Mouse (Mus musculus) hindbrain, embryonic 13.5 days (tissue): ENCODE data around the gene Gipr. TPM values are rescaled to one million over a fixed set of nuclear protein-coding genes. Genes with fewer than 3 reads are reported as not detected.

Source experiments
- ATAC-seq: fragments of 200-750 bp; cut with Nextera tagmentation; 2 replicates; pipeline ENCODE4 v1.8.0; 2017; ENCODE audit warnings: moderate TSS enrichment; ENCODE audit not compliant: low FRiP score
- H3K27ac ChIP-seq: fragments of 300-500 bp; sonication (generic); 2 replicates; pipeline ENCODE4 v1.5.1; 2015; ENCODE audit warnings: inconsistent platforms, mild to moderate bottlenecking, moderate library complexity
- H3K27me3 ChIP-seq: fragments of 300-500 bp; sonication (generic); 2 replicates; pipeline ENCODE4 v1.6.1; 2015; ENCODE audit warnings: mild to moderate bottlenecking, inconsistent platforms
- H3K36me3 ChIP-seq: fragments of 300-500 bp; sonication (generic); 2 replicates; pipeline ENCODE4 v1.6.1; 2015; ENCODE audit warnings: mild to moderate bottlenecking, inconsistent platforms
- H3K4me1 ChIP-seq: fragments of 300-500 bp; sonication (generic); replicated peaks from 2 replicates; pipeline ENCODE4 v1.6.1; 2015; ENCODE audit warnings: inconsistent platforms
- H3K4me2 ChIP-seq: fragments of 300-500 bp; sonication (generic); 2 replicates; pipeline ENCODE4 v1.6.1; 2015; ENCODE audit warnings: inconsistent platforms, mild to moderate bottlenecking, moderate library complexity
- H3K4me3 ChIP-seq: fragments of 300-500 bp; sonication (generic); 2 replicates; pipeline ENCODE4 v1.5.1; 2015; ENCODE audit warnings: mild to moderate bottlenecking, inconsistent platforms
- H3K9ac ChIP-seq: fragments of 300-500 bp; sonication (generic); 2 replicates; pipeline ENCODE4 v1.6.1; 2015; ENCODE audit warnings: mild to moderate bottlenecking, inconsistent platforms
- H3K9me3 ChIP-seq: fragments of 300-500 bp; sonication (generic); 2 replicates; pipeline ENCODE4 v1.6.1; 2016; ENCODE audit warnings: inconsistent platforms
- WGBS: fragments of 180-500 bp; shearing (Covaris S2); methylation state at CpG from one replicate; pipeline ENCODE4 v1.1.7; 2015; 5-methylcytosine and 5-hydroxymethylcytosine counted together
- polyA plus RNA-seq: library from polyadenylated mRNA; unstranded; fragments of >200 nt; fragmentation: Nextera tagmentation; extraction: Ambion mirVana; gene quantifications from 2 replicates; pipeline ENCODE4 v1.2.1, GENCODE M21; 2015

Gipr gene
- polyA plus RNA-seq, 1 experiment from 2014 or later: 1.6 TPM

DNA sequence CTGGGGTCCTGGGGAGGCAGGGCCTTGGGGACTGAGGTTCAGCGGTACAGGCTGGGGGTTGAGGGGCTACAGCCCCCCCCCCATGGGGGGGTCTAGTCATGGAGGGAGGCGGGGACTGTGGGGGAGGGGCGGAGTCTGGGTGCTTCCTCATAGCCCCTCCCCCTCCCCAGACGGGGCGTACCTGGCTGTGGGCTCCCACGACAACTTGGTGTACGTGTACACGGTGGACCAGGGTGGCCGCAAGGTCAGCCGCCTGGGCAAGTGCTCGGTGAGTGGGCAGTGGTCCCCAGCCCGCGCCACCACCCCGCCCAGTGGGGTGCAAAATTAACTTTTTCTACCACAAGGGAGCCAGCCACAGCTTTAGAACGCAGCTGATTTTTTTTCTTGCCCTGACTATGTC lies 35.7 kb upstream of the Gipr start:
- Histone ChIP-seq H3K9ac (no peak overlapping the region), H3K27ac (no peak overlapping the region), H3K36me3 (peaks cover 85% of the 10 kb centered on the region), H3K4me3 (no peak overlapping the region), H3K27me3 (no peaks in the 10 kb centered on the region), H3K4me1 (no peaks in the 10 kb centered on the region), H3K9me3 (no peaks in the 10 kb centered on the region), H3K4me2 (no peak overlapping the region)
- 65% methylated on average over 14 of the region's 15 CpGs for WGBS
- ATAC-seq: no peak

DNA sequence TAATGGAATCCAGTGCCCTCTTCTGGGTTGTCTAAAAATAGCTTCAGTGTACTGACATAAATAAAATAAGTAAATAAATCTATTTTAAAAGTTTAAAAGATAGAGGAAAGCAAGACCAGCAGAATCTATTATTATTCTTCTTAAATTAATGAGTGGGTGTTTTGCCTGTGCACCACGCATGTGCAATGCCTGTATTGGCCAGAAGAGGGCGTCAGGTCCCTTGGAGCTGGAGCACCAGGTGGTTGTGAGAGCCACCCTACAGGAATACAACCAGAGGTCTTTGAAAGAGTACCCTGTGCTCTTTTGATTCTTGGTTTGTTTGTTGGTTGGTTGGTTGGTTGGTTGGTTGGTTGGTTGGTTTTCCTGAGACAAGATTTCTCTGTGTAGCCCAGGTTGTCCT lies 32.1 kb upstream of the Gipr start:
- no peak overlapping the region for H3K27ac ChIP-seq
- no peaks in the 10 kb centered on the region for H3K9me3 ChIP-seq
- WGBS: 30% methylated on average over 2 of the region's 2 CpGs
- H3K27me3 ChIP-seq: no peaks in the 10 kb centered on the region
- no peak for ATAC-seq
- H3K36me3 ChIP-seq: peaks cover 90% of the 10 kb centered on the region
- H3K4me1 ChIP-seq: no peaks in the 10 kb centered on the region
- H3K4me3 ChIP-seq: no peak overlapping the region
- H3K4me2 ChIP-seq: no peak overlapping the region
- H3K9ac ChIP-seq: no peak overlapping the region

DNA sequence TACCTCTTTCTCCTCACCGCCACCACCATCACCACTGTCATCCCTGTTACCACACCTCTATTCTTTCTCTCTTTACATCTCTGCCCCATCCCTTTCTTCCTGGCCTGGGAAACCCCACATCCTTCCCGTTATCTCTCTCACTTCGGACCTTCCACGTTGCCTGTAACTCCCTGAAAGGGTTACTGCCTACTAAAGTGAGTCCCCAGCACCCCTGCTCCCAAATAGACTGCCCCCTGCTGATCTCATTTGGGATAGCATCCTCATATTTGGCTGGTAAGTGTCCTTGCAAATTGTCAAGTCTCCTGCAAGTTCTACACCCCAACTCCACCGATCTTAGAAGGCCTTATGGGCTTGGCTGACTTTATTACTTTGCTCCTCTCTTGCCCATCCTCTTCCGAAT lies 30.7 kb upstream of the Gipr start:
- peaks cover 90% of the 10 kb centered on the region for H3K36me3 ChIP-seq
- WGBS: 69% methylated on average over 6 of the region's 6 CpGs
- no peak overlapping the region for H3K27ac ChIP-seq

DNA sequence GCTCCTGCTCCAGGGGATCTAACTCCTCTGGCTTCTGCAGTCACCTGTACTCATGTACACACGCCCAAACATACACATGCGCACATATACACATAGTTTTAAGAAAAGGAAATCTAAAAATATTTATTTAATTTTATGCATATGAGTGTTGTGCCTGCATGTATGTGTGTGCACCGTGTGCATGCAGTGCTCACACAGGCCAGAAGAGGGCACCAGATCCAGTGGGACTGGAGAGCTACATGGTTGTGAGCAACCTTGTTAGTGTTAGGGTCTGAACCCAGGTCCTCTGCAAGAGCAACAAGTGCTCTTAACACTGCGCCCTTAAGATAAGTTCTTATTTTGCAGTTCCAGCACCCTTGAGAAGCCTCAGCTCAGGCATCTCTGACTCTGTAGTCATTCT lies 28.7 kb upstream of the Gipr start:
- Histone ChIP-seq H3K27me3 (no peaks in the 10 kb centered on the region), H3K4me3 (no peak overlapping the region), H3K27ac (no peak overlapping the region), H3K9ac (no peak overlapping the region), H3K4me1 (no peaks in the 10 kb centered on the region), H3K4me2 (no peak overlapping the region), H3K9me3 (peaks cover 4% of the 10 kb centered on the region; the same call in 1 of the 2 replicates), H3K36me3 (peaks cover 91% of the 10 kb centered on the region)
- 97% methylated on average over 4 of the region's 4 CpGs for WGBS
- ATAC-seq: no peak

More for the DNA sequence above, 30.7 kb upstream of the Gipr start:
- Histone ChIP-seq H3K4me1 (no peaks in the 10 kb centered on the region), H3K9me3 (no peaks in the 10 kb centered on the region), H3K27me3 (no peaks in the 10 kb centered on the region), H3K9ac (no peak overlapping the region), H3K4me2 (no peak overlapping the region), H3K4me3 (no peak overlapping the region)
- no peak for ATAC-seq

DNA sequence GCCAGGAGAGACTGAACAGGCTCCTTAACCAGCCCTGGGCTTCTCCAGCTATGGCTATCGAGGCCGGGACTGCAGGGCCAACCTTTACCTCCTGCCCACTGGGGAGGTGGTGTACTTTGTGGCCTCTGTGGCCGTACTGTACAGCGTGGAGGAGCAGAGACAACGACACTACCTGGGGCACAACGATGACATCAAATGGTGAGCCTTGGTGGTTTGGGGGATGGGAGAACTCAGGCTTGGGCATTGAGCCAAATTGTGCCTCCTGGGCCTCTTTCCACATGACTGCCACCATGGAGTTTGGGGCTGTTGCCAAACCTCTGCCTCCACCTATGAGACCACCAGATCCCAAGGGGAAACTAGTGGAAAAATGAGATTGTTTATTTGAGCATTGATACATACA lies 18.8 kb upstream of the Gipr start:
- Histone ChIP-seq H3K4me3 (no peak overlapping the region), H3K9ac (no peak overlapping the region), H3K9me3 (no peaks in the 10 kb centered on the region), H3K36me3 (peaks cover 59% of the 10 kb centered on the region), H3K27me3 (peaks cover 18% of the 10 kb centered on the region), H3K27ac (peak overlapping the region; percentile 78), H3K4me2 (no peak overlapping the region), H3K4me1 (peaks cover 28% of the 10 kb centered on the region)
- peak; percentile 49 for ATAC-seq
- WGBS: 63% methylated on average over 6 of the region's 6 CpGs

DNA sequence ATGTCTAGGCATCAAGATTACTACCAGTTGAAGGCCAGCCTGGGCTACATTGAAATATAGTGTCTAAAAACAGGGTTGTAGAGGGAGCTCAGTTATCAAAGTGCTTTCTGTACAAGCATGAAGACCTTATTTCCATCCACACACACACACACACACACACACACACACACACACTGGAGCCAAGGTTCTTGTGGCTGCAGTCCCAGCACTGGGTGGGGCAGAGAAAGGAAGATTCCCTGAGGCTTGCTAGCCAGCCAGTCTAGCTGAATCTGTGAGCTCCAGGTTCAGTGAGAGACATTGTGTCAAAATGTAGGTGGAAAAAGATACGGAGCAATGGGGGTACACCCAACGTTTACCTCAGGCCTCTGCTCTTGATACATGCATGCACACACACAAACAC lies 18.3 kb upstream of the Gipr start:
- H3K27ac ChIP-seq: peak overlapping the region; percentile 78
- 80% methylated on average over 2 of the region's 2 CpGs for WGBS

DNA sequence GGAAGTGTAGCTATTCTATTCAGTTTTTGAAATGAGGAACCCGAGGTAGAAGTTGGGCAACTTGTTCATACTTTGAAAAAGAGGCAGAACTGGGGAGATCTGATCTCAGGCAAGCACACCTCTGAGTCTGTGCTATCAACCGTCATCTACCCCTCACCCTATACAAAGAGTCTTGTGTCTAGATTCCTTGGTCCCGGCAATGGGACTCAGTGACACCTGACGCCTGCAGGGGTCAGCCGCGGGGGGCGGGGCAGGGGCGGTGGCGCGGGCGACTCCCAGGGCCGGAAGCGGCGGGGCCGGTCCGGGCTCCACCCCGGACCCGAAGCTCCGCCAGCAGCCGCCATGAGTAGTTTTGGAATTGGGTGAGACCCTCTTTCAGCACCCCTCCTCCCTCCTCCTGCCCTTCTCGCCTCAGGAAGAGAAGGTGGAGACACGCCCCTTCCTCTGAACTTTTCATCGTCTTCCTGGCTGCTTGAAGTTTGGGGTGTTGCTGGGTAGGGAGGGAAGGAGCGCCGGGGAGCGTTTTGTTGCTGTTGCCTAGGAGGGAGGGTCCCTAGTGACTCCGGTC lies 15.0 kb upstream of the Gipr start:
- peaks cover 48% of the 10 kb centered on the region for H3K27me3 ChIP-seq

More for the DNA sequence above, 18.3 kb upstream of the Gipr start:
- Histone ChIP-seq H3K4me2 (no peak overlapping the region), H3K27me3 (peaks cover 23% of the 10 kb centered on the region), H3K9ac (no peak overlapping the region), H3K4me1 (peaks cover 33% of the 10 kb centered on the region), H3K9me3 (no peaks in the 10 kb centered on the region), H3K4me3 (no peak overlapping the region), H3K36me3 (peaks cover 56% of the 10 kb centered on the region)
- ATAC-seq: no peak

DNA sequence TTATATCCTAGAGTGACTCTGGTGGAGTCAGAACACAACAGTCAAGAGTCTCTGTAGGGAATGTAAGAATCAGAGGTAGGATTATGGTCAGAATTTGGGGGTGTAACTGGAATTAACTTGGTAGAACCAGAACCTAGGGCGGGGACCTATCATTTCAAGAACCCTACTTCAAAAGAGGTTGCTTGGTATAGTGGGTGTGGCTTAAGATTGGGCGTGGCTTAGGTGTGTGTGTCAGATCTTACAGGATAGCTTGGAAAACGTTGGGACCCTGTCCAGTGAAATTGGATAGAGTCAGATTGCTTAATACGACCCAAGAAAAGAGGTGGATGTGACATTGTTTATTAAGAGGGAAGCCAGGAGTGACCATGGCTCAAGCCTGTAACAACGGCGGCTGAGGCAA lies 14.0 kb upstream of the Gipr start:
- no peak for ATAC-seq
- 41% methylated on average over 6 of the region's 6 CpGs for WGBS
- H3K27me3 ChIP-seq: peaks cover 48% of the 10 kb centered on the region
- peaks cover 24% of the 10 kb centered on the region for H3K36me3 ChIP-seq
- H3K4me2 ChIP-seq: no peak overlapping the region
- no peaks in the 10 kb centered on the region for H3K9me3 ChIP-seq
- H3K4me3 ChIP-seq: peak overlapping the region; percentile 67; the same call in 1 of the 2 replicates
- no peak overlapping the region for H3K27ac ChIP-seq
- H3K9ac ChIP-seq: no peak overlapping the region; the same call in 1 of the 2 replicates
- H3K4me1 ChIP-seq: peaks cover 52% of the 10 kb centered on the region

More for the DNA sequence above, 15.0 kb upstream of the Gipr start:
- peak overlapping the region; percentile 34 for H3K4me3 ChIP-seq
- WGBS: 4% methylated on average over 26 of the region's 27 CpGs
- H3K9ac ChIP-seq: peak overlapping the region; percentile 65
- peaks cover 32% of the 10 kb centered on the region for H3K36me3 ChIP-seq
- no peaks in the 10 kb centered on the region for H3K9me3 ChIP-seq
- ATAC-seq: no peak
- H3K4me1 ChIP-seq: peaks cover 59% of the 10 kb centered on the region
- no peak overlapping the region for H3K27ac ChIP-seq
- H3K4me2 ChIP-seq: peak overlapping the region; percentile 52

DNA sequence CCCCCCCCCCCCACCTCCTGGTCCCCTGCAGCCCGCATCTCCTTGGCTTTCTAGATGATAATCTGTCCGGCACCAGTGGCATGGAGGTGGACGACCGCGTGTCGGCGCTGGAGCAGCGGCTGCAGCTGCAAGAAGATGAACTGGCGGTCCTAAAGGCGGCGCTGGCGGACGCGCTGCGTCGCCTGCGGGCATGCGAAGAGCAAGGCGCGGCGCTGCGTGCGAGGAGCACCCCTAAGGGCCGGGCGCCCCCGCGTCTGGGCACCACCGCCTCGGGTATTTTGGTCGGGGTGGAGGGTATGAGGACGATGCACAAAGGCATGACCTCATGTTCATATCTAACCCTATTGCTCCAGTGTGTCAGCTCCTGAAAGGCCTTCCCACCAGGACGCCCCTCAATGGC lies 13.2 kb upstream of the Gipr start:
- peak overlapping the region; percentile 49; the same call in 1 of the 2 replicates for H3K9ac ChIP-seq
- no peaks in the 10 kb centered on the region for H3K9me3 ChIP-seq
- H3K4me2 ChIP-seq: peak overlapping the region; percentile 76
- H3K4me1 ChIP-seq: peaks cover 44% of the 10 kb centered on the region
- peak overlapping the region; percentile 67 for H3K4me3 ChIP-seq
- peaks cover 48% of the 10 kb centered on the region for H3K27me3 ChIP-seq
- peaks cover 24% of the 10 kb centered on the region for H3K36me3 ChIP-seq
- H3K27ac ChIP-seq: no peak overlapping the region
- no peak for ATAC-seq
- 1% methylated on average over 31 of the region's 32 CpGs for WGBS

DNA sequence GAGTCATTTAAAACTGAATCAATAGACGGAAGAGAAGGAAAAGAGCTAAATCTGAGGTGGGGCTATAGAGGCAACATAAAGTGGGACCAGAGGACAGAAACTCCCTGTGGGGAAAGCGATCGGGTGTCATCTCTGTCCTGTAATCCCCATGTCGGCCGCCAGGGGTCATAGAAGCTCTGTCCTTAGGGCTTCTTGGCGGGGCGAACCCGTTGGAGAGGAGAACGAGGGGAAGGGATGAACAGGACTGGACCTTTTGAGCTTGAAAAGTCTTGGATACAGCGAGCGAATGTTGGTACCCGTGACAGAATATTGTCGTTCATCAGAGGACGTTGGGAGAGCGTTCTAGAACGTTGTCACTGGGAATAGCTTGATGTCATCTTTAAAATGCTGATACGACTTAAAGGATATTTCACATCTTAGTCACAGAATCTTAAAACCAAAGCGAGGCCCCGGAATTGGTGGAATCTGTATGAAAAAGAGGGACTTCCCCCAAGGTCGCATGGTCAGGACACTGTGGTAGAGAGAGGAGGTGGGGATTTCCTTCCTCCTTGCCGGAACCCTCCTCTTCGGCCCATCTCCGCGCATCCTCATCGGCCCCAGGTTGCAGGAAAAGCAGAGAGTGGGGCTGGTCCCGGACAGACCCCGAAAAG lies 12.6 kb upstream of the Gipr start:
- ATAC-seq: no peak
- Histone ChIP-seq H3K9me3 (no peaks in the 10 kb centered on the region), H3K4me2 (peak overlapping the region; percentile 76), H3K27me3 (peaks cover 54% of the 10 kb centered on the region), H3K9ac (peak overlapping the region; percentile 60; the same call in 1 of the 2 replicates), H3K27ac (no peak overlapping the region), H3K4me3 (peak overlapping the region; percentile 67), H3K4me1 (peaks cover 41% of the 10 kb centered on the region), H3K36me3 (peaks cover 20% of the 10 kb centered on the region)
- WGBS: 5% methylated on average over 27 of the region's 27 CpGs

DNA sequence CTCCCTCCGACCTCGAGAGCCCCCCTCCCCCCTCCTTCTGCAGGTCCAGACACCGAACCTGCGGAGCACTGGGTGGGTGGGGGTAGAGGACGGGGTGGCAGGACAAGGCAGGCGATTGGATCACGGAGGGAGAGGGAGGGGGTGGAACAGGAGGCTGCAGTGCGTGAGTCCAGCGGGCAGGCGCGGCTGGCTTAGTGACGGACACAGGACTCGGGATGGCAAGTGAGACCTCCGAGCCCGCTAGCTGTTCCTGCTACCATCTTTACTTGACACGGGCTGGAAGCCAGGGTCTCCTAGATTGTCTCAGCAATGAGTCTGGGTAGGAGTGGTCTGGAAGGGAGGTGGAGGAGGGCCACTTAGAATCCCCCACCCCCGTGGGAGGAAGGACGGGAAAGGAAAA lies 12.1 kb upstream of the Gipr start:
- Histone ChIP-seq H3K9me3 (no peaks in the 10 kb centered on the region), H3K36me3 (peaks cover 17% of the 10 kb centered on the region), H3K27ac (no peak overlapping the region), H3K4me2 (peak overlapping the region; percentile 76), H3K4me3 (peak overlapping the region; percentile 67), H3K4me1 (peaks cover 44% of the 10 kb centered on the region), H3K27me3 (peaks cover 57% of the 10 kb centered on the region), H3K9ac (peak overlapping the region; percentile 60)
- no peak for ATAC-seq
- 14% methylated on average over 18 of the region's 18 CpGs for WGBS

DNA sequence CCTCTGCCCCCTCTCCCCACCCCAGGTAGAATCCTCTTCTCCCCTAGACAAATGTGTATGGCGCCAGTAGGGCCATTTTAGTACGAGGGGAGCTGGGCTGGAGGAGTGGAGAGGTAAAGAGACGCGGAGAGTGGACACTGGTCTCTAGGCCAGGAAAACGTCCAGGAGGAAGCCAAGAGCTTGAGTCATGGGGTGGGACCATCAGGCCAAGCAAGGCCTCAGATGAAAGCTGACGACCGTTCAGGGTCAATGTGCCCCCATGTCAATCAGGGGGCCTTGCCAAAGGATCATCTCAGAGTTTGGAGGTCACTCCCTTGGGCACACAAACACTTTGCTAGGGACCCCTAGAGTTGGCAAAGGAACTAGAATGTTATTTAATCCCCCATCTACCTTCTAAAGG lies 11.3 kb upstream of the Gipr start:
- Histone ChIP-seq H3K4me1 (peaks cover 52% of the 10 kb centered on the region), H3K36me3 (peaks cover 10% of the 10 kb centered on the region), H3K4me2 (peak overlapping the region; percentile 76), H3K4me3 (peak overlapping the region; percentile 67), H3K9me3 (no peaks in the 10 kb centered on the region), H3K9ac (peak overlapping the region; percentile 86), H3K27me3 (peaks cover 57% of the 10 kb centered on the region), H3K27ac (no peak overlapping the region)
- 68% methylated on average over 7 of the region's 7 CpGs for WGBS
- ATAC-seq: no peak

DNA sequence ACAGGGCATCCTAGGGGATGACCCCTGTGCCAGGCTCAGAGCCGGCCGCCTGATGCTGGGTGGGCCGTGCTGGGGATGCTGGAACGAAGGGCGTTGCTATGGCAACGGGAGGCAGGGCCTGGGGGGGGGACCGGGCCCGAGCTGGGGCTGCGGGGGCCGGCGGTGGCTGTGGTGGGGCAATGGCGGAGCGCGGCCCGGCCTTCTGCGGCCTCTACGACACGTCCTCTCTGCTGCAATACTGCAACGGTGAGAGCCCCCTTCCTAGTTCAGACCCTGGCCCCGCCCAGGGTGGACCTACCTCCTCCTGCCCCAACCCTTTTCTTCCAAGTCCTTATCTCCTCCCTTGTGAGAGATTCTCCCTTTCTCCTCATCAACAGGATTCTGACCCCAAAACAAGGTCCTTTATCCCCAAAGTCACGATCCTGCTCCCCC lies 10.6 kb upstream of the Gipr start:
- no peaks in the 10 kb centered on the region for H3K9me3 ChIP-seq
- peak overlapping the region; percentile 76 for H3K4me2 ChIP-seq
- peak overlapping the region; percentile 67 for H3K4me3 ChIP-seq
- peak; percentile 43 for ATAC-seq
- H3K27ac ChIP-seq: peak overlapping the region; percentile 81
- H3K27me3 ChIP-seq: peaks cover 57% of the 10 kb centered on the region
- H3K9ac ChIP-seq: peak overlapping the region; percentile 86
- H3K36me3 ChIP-seq: 0 out of 2 replicates have a peak, but pooled peaks cover 3% of the 10 kb centered on the region
- 5% methylated on average over 12 of the region's 21 CpGs for WGBS
- H3K4me1 ChIP-seq: peaks cover 56% of the 10 kb centered on the region
